Mouse (Mus musculus): ENCODE data around the gene Hoxd9. TPM values are rescaled to one million over a fixed set of nuclear protein-coding genes. Genes with fewer than 3 reads are reported as not detected.

Gene Hoxd9
- polyA plus RNA-seq, 1 experiment from 2014 or later = 0.41 TPM

DNA sequence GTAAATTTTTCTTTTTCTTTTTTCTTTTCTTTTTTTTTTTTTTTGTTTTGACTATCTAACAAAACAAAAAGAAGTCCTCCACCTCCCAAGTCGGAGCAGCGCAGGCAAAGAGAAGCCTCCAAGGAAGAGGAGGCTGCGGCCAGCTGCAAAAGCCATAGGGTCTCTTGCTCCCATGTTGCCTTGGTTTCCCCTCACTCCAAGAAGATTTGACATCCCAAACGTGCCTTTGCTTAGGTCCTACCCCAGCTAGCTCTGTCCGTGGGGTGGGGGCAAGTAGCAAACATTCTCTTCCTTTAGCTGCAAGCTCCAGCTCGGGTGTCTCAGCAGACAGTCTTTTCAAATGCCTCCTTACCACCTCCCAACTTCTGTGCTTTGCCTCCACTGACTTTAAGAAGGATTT lies 36.2 kb downstream of the Hoxd9 start:
- no peak overlapping the region for H3K27ac ChIP-seq (ENCODE audit: low read length)
- no peaks in the 10 kb centered on the region for H3K36me3 ChIP-seq (ENCODE audit: control insufficient read depth, insufficient read depth, low read length)
- no peaks in the 10 kb centered on the region for H3K4me1 ChIP-seq (ENCODE audit: control insufficient read depth, insufficient read depth, low read length)
- H3K9me3 ChIP-seq (ENCODE audit: control insufficient read depth, low read depth, low read length) = no peaks in the 10 kb centered on the region
- H3K9ac ChIP-seq (replicated peaks; ENCODE audit: low read depth, low read length) = no peak overlapping the region
- H3K4me2 ChIP-seq (replicated peaks; ENCODE audit: low read depth, low read length) = no peak overlapping the region
- peaks cover 55% of the 10 kb centered on the region for H3K27me3 ChIP-seq (ENCODE audit: control insufficient read depth, insufficient read depth, low read length)
- no peak overlapping the region for H3K4me3 ChIP-seq (ENCODE audit: low read depth, low read length)
- ATAC-seq (ENCODE audit: insufficient number of reproducible peaks, insufficient read depth, low FRiP score, low read depth) = no peak
- 8% methylated on average over 6 of the region's 6 CpGs for WGBS

DNA sequence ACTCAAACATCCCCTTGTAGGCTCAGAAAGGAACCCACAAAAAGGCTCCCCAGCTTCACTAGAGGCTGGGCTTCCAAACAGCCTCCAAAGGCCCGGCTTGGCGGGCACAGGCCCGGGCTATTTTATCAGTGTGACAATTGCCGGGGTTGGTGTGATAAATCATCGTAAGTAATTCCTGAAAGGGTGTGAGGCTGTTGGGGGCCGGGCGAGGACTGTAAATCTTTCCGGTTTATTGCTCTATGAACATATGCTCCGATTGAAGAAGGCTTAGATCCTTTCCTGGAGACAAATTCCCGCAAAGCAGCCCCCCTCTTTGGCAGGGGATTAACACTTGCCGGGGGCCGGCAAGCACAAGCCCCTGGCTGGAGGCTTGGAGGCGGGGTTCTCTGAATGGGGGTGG lies 36.9 kb downstream of the Hoxd9 start:
- ATAC-seq (ENCODE audit: insufficient number of reproducible peaks, insufficient read depth, low FRiP score, low read depth) = no peak
- Histone ChIP-seq H3K27me3 (ENCODE audit: control insufficient read depth, insufficient read depth, low read length) (peaks cover 57% of the 10 kb centered on the region), H3K4me1 (ENCODE audit: control insufficient read depth, insufficient read depth, low read length) (no peaks in the 10 kb centered on the region)

DNA sequence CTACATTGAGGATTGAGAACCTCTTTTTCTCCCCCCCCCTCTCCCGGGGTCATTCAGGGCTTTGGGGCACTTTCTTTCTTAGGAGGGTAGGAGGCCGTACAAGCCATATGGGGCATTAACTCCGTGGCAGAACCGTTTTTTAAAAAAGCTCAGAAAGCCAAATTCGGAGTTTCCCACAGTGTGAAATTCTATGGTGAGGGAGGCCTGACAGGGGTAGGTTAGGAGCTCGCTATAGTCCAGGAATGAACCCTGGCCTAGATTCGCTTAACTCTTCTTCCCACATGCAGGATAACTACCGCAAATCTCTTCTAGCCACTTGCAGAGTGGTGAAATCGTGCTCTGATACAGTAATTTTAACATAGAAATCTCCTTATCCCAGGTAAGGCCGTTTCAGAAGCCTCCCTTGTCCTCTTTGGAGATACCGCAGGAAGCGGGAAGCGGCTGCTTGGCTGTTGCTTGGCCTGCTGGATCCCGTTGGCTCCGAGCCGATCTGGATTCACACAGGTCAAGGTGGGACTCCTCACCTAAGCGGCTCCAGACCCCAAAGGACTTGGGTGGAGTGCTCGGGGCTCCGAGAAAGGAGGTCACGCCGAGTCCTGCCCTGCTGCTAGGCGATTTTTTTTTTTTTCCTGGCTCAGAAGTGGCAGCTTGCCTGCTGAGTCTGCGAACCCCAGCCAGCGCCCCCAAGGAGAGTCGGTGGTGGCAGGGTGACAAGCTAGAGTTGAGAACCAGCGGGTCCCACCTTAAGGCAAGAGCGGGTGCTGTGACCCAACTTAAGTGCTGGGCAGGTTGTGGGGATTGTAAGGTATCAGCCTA lies 37.7 kb downstream of the Hoxd9 start:
- Histone ChIP-seq H3K4me2 (replicated peaks; ENCODE audit: low read depth, low read length) (peak overlapping the region; percentile 15; the same call in 1 of the 2 replicates), H3K36me3 (ENCODE audit: control insufficient read depth, insufficient read depth, low read length) (no peaks in the 10 kb centered on the region), H3K9ac (replicated peaks; ENCODE audit: low read depth, low read length) (no peak overlapping the region), H3K9me3 (ENCODE audit: control insufficient read depth, low read depth, low read length) (no peaks in the 10 kb centered on the region), H3K4me3 (ENCODE audit: low read depth, low read length) (no peak overlapping the region; the same call in 1 of the 2 replicates), H3K27me3 (ENCODE audit: control insufficient read depth, insufficient read depth, low read length) (peaks cover 61% of the 10 kb centered on the region), H3K4me1 (ENCODE audit: control insufficient read depth, insufficient read depth, low read length) (no peaks in the 10 kb centered on the region), H3K27ac (ENCODE audit: low read length) (no peak overlapping the region)
- ATAC-seq (ENCODE audit: insufficient number of reproducible peaks, insufficient read depth, low FRiP score, low read depth) = no peak
- 8% methylated on average over 27 of the region's 27 CpGs for WGBS

More for the DNA sequence above, 36.9 kb downstream of the Hoxd9 start:
- 0 out of 2 replicates have a peak overlapping the region, but pooled peaks have one; percentile 15 for H3K4me2 ChIP-seq (replicated peaks; ENCODE audit: low read depth, low read length)
- H3K27ac ChIP-seq (ENCODE audit: low read length) = no peak overlapping the region
- no peak overlapping the region for H3K9ac ChIP-seq (replicated peaks; ENCODE audit: low read depth, low read length)
- H3K4me3 ChIP-seq (ENCODE audit: low read depth, low read length) = peak overlapping the region; percentile 10; the same call in 1 of the 2 replicates
- H3K36me3 ChIP-seq (ENCODE audit: control insufficient read depth, insufficient read depth, low read length) = no peaks in the 10 kb centered on the region
- no peaks in the 10 kb centered on the region for H3K9me3 ChIP-seq (ENCODE audit: control insufficient read depth, low read depth, low read length)
- WGBS = 4% methylated on average over 13 of the region's 13 CpGs

DNA sequence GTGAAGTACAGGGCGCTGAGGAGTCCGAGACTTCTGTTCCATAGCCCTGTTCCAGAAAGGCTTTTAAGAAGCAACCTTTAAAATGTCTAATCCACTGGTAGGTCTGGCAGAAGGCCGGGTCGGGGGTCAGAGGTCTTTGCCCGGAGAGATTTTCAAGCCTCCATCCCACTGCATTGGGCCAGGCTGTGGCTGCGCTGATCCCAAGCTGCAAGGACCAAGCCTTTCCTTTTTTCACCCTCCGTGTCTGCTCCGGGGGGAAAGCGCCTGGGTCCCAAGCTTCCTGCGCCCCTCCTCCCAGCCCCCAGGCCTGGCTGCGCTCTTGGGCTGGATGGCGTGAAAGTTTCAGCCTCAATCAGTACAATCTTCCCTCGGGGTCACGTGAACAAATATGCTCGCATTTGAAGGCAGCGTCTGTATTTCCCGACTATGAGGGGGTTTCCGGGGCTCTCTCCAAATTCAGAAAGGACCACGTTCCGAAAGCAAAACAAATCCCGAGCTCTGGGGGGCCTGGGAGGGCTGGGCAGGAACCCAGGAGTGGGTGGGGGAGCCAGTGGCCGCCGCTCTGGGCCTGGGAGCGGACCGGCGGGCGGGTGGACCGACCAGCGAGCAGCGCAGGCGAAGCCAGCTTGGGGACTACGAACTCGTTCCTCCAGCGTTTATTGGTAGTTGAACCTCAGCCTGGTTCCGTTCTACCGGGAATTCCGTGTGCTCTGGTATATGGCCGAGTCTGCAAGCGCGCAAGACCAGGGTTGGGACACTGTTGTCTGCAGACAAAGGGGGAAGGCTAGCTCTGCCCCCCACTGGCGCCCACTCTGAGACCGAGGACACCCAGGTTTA lies 38.5 kb downstream of the Hoxd9 start:
- Histone ChIP-seq H3K9me3 (ENCODE audit: control insufficient read depth, low read depth, low read length) (no peaks in the 10 kb centered on the region), H3K4me1 (ENCODE audit: control insufficient read depth, insufficient read depth, low read length) (no peaks in the 10 kb centered on the region), H3K9ac (replicated peaks; ENCODE audit: low read depth, low read length) (no peak overlapping the region), H3K36me3 (ENCODE audit: control insufficient read depth, insufficient read depth, low read length) (no peaks in the 10 kb centered on the region), H3K4me3 (ENCODE audit: low read depth, low read length) (peak overlapping the region; percentile 8), H3K4me2 (replicated peaks; ENCODE audit: low read depth, low read length) (peak overlapping the region; percentile 19), H3K27ac (ENCODE audit: low read length) (peak overlapping the region; percentile 4; the same call in 1 of the 2 replicates), H3K27me3 (ENCODE audit: control insufficient read depth, insufficient read depth, low read length) (peaks cover 59% of the 10 kb centered on the region)
- WGBS = 2% methylated on average over 42 of the region's 42 CpGs
- ATAC-seq (ENCODE audit: insufficient number of reproducible peaks, insufficient read depth, low FRiP score, low read depth) = no peak

DNA sequence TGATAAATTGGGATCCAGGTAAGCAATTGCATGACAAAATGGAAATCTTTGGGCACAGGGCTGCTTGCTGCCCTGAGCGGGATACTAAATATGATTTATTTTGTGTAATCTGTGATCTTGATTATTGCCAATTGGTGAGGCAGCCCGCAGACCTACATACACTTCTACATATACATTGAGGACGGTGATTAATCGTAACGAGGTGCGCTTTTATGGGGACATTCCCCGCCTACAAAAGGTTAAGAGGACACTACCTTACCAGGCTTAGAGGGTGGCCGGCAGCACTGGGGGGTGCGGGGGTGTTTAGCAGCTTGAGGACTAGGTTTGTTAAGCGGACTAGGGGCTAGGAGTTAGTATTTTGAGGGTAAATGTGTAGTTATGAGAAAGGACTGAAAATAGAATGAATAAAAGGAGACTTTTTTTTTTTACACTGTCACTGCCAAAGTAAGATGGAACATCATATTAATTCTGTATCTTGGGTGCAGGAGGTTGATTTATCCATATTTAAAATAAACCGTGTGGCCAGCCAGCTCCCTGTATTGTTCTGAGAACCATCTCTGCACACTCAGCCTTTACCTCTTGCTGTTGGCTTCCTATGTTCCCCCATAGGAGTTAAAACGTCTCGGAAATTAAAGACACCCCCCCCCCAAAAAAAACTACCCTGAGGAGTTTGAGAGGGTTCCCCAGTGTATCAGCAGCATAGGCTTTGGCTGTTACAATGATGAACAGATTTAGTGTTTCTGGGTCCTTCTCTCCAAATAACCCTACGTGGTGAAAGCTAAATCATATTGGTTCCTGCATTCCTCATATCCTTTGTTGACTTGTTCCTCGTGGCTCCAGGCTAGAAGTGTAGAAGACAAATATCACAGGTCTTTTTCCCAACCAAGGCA lies 39.4 kb downstream of the Hoxd9 start:
- H3K4me3 ChIP-seq (ENCODE audit: low read depth, low read length) = peak overlapping the region; percentile 8; the same call in 1 of the 2 replicates
- H3K4me2 ChIP-seq (replicated peaks; ENCODE audit: low read depth, low read length) = 0 out of 2 replicates have a peak overlapping the region, but pooled peaks have one; percentile 19
- H3K9ac ChIP-seq (replicated peaks; ENCODE audit: low read depth, low read length) = no peak overlapping the region
- no peaks in the 10 kb centered on the region for H3K36me3 ChIP-seq (ENCODE audit: control insufficient read depth, insufficient read depth, low read length)
- H3K9me3 ChIP-seq (ENCODE audit: control insufficient read depth, low read depth, low read length) = no peaks in the 10 kb centered on the region
- 2% methylated on average over 15 of the region's 15 CpGs for WGBS
- no peak for ATAC-seq (ENCODE audit: insufficient number of reproducible peaks, insufficient read depth, low FRiP score, low read depth)
- H3K27ac ChIP-seq (ENCODE audit: low read length) = peak overlapping the region; percentile 16; the same call in 1 of the 2 replicates
- H3K27me3 ChIP-seq (ENCODE audit: control insufficient read depth, insufficient read depth, low read length) = peaks cover 64% of the 10 kb centered on the region
- no peaks in the 10 kb centered on the region for H3K4me1 ChIP-seq (ENCODE audit: control insufficient read depth, insufficient read depth, low read length)

DNA sequence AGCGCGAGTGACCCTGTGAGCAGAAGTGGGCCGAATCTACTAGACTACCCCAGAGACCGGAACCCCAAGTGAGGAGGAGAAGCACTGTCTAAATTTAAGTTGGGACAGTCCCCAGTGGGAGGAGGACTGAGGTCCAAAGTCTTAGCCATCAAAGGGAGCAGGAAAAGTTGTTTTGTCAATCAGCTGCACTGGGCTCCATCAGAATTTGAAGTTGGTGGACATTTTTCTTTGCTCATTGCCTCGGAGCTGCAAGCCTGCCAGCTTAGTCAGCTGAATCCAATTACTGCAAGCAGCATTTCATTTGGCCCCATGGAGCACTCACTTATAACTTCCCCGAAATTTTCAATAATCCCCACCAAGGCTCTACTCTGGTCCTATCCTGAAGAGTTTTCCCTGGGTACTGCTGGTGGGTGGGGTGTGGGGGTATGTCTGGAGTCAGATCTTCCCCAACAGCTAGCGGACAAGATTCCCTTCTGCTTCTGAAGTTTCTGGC lies 40.1 kb downstream of the Hoxd9 start:
- Histone ChIP-seq H3K9ac (replicated peaks; ENCODE audit: low read depth, low read length) (no peak overlapping the region), H3K4me1 (ENCODE audit: control insufficient read depth, insufficient read depth, low read length) (no peaks in the 10 kb centered on the region), H3K4me3 (ENCODE audit: low read depth, low read length) (peak overlapping the region; percentile 3; the same call in 1 of the 2 replicates), H3K36me3 (ENCODE audit: control insufficient read depth, insufficient read depth, low read length) (no peaks in the 10 kb centered on the region), H3K27me3 (ENCODE audit: control insufficient read depth, insufficient read depth, low read length) (peaks cover 63% of the 10 kb centered on the region), H3K4me2 (replicated peaks; ENCODE audit: low read depth, low read length) (no peak overlapping the region), H3K27ac (ENCODE audit: low read length) (peak overlapping the region; percentile 16; the same call in 1 of the 2 replicates), H3K9me3 (ENCODE audit: control insufficient read depth, low read depth, low read length) (no peaks in the 10 kb centered on the region)
- WGBS = 12% methylated on average over 7 of the region's 7 CpGs
- ATAC-seq (ENCODE audit: insufficient number of reproducible peaks, insufficient read depth, low FRiP score, low read depth) = no peak

DNA sequence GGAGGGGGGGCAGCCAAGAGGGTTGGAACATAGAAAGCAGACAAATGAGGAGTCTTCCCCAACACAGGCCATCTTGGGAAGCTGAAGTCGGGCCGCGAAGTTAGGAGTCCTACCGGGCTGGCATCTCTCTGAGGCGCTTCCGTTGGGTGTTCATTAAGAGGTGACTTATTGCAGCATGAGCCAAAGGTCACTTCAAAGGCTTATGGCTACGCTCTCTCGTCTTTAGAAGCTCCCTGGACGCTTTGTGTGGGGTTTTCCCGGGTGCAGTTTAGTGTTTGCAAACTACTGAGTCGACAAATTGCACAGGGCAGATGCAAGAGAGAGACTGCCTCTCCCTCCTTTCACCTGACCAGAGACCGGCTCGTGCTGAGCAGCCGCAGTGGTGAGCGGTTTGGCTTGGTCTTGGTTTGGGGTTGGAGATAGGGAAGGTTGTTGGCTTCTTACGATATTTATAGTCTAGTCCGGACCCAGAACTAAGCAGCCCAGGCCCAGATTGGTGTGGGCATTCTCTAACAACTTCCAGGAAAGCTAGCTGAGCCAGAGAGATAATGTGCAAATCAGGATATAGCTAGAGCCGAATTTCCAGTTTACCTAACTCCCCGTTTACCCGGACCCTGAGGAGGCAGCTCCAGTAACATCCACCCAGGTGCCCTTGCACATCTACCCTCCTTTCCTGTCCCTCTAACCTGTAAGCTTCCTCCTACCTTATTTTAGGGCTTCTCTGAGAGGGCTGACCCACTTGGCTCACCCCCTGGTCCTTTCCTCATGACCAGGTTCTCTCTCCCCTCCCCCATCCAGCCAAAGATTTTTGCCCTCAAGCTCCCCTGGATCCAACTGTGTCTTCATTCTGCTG lies 41.3 kb downstream of the Hoxd9 start:
- Histone ChIP-seq H3K4me3 (ENCODE audit: low read depth, low read length) (peak overlapping the region; percentile 5; the same call in 1 of the 2 replicates), H3K9ac (replicated peaks; ENCODE audit: low read depth, low read length) (no peak overlapping the region), H3K4me1 (ENCODE audit: control insufficient read depth, insufficient read depth, low read length) (no peaks in the 10 kb centered on the region), H3K36me3 (ENCODE audit: control insufficient read depth, insufficient read depth, low read length) (no peaks in the 10 kb centered on the region), H3K27ac (ENCODE audit: low read length) (no peak overlapping the region), H3K9me3 (ENCODE audit: control insufficient read depth, low read depth, low read length) (no peaks in the 10 kb centered on the region), H3K27me3 (ENCODE audit: control insufficient read depth, insufficient read depth, low read length) (peaks cover 70% of the 10 kb centered on the region), H3K4me2 (replicated peaks; ENCODE audit: low read depth, low read length) (no peak overlapping the region)
- WGBS = 2% methylated on average over 20 of the region's 20 CpGs
- ATAC-seq (ENCODE audit: insufficient number of reproducible peaks, insufficient read depth, low FRiP score, low read depth) = no peak

Data from stomach, embryonic 14.5 days (tissue).